Comparison of ENCODE assay signal across 8 mouse cellular contexts in genomic region chr14:21982592-21983310, GRCm38 (mm10). TPM values are rescaled to one million over a fixed set of nuclear protein-coding genes. Genes with fewer than 3 reads are reported as not detected.
DNase-seq lines count a peak whose midpoint lies in the region; ATAC-seq and TF ChIP-seq lines count a peak whose summit lies in the region.

No protein-coding gene starts in this region.

- intact Hi-C loops in heart, postnatal 10 days (cut with DNase I), result loop anchor here (10.0 kb wide), 1 partner anchor 832 kb away; no protein-coding TSS in a partner anchor

- DNase-seq in liver, adult 2 months (ENCODE audit: extremely low read depth, low read depth, low spot score), result no peak
- DNase-seq in liver, result no peak
- DNase-seq in heart, postnatal 10 days, result peak; percentile 42 to 55
- peak; percentile 49 to 72 for DNase-seq in kidney, postnatal 36 days
- DNase-seq in frontal cortex, adult 2 months (ENCODE audit: extremely low spot score in 1 of 2, low spot score in 1 of 2), result no peak
- DNase-seq in spleen, postnatal 36 days (ENCODE audit: low spot score in 2 of 2), result no peak

- no peak for TF ChIP-seq CTCF in liver, adult 2 months (IDR thresholded peaks at IDR 0.05; ENCODE audit: low read depth, low read length)
- no peak for TF ChIP-seq CTCF in embryonic fibroblast, embryonic 13.5 days (IDR thresholded peaks at IDR 0.05; ENCODE audit: borderline replicate concordance, insufficient read depth, low read length)

- H3K4me2 ChIP-seq in midbrain, embryonic 16.5 days (ENCODE audit: low read length), result peak overlapping the region; percentile 51

- no peak for TF ChIP-seq POLR2A in liver, adult 2 months (IDR thresholded peaks at IDR 0.05; ENCODE audit: extremely low read depth, insufficient read depth, low read length)
- peak; percentile 40; the same call in 1 of the 2 replicates for TF ChIP-seq POLR2A in embryonic fibroblast, embryonic 13.5 days (IDR thresholded peaks at IDR 0.05; ENCODE audit: low read depth, low read length)

- no peaks in the 10 kb centered on the region for H3K36me3 ChIP-seq in liver, adult 2 months (ENCODE audit: control insufficient read depth, insufficient read depth, low read length)
- no peaks in the 10 kb centered on the region for H3K36me3 ChIP-seq in midbrain, embryonic 16.5 days (ENCODE audit: control insufficient read depth, insufficient read depth, low read length)

- no peak overlapping the region for H3K27ac ChIP-seq in liver, adult 2 months (replicated peaks; ENCODE audit: insufficient read depth, low read depth, low read length)
- H3K27ac ChIP-seq in embryonic fibroblast, embryonic 13.5 days (ENCODE audit: insufficient read depth, low read length), result peak overlapping the region; percentile 74
- H3K27ac ChIP-seq in midbrain, embryonic 16.5 days (ENCODE audit: low read length), result peak overlapping the region; percentile 52

- H3K9ac ChIP-seq in liver, adult 2 months (ENCODE audit: low read depth, low read length), result peak overlapping the region; percentile 23
- H3K9ac ChIP-seq in midbrain, embryonic 16.5 days (ENCODE audit: low read depth, low read length), result peak overlapping the region; percentile 56

- no peaks in the 10 kb centered on the region for H3K4me1 ChIP-seq in liver, adult 2 months (ENCODE audit: control insufficient read depth, insufficient read depth, low read length)
- H3K4me1 ChIP-seq in embryonic fibroblast, embryonic 13.5 days (ENCODE audit: control insufficient read depth, insufficient read depth, low read length), result peaks cover 2% of the 10 kb centered on the region; the same call in 1 of the 2 replicates
- H3K4me1 ChIP-seq in midbrain, embryonic 16.5 days (ENCODE audit: control insufficient read depth, insufficient read depth, low read length), result peaks cover 34% of the 10 kb centered on the region

- ATAC-seq in midbrain, embryonic 16.5 days, result no peak

- H3K79me2 ChIP-seq in liver, adult 2 months (ENCODE audit: control insufficient read depth, insufficient read depth, low read length), result no peaks in the 10 kb centered on the region

- peak overlapping the region; percentile 32; the same call in 1 of the 2 replicates for H3K4me3 ChIP-seq in liver, adult 2 months (ENCODE audit: insufficient read depth, low read depth, low read length)
- H3K4me3 ChIP-seq in embryonic fibroblast, embryonic 13.5 days (ENCODE audit: insufficient read depth, low read length), result peak overlapping the region; percentile 62
- peak overlapping the region; percentile 30 for H3K4me3 ChIP-seq in midbrain, embryonic 16.5 days (ENCODE audit: low read depth, low read length)

- peaks cover 25% of the 10 kb centered on the region for H3K27me3 ChIP-seq in liver, adult 2 months (ENCODE audit: control insufficient read depth, insufficient read depth, low read length)
- H3K27me3 ChIP-seq in midbrain, embryonic 16.5 days (ENCODE audit: control insufficient read depth, insufficient read depth, low read depth, low read length), result peaks cover 12% of the 10 kb centered on the region; the same call in 1 of the 2 replicates

- no peaks in the 10 kb centered on the region for H3K9me3 ChIP-seq in midbrain, embryonic 16.5 days (replicated peaks; ENCODE audit: control insufficient read depth, low read length, poor library complexity, severe bottlenecking)

- 13% methylated on average over 38 of the region's 38 CpGs for WGBS in liver, adult 2 months
- WGBS in midbrain, embryonic 16.5 days, result 3% methylated on average over 38 of the region's 38 CpGs

RNA-seq across cellular contexts. Expression of gene Zfp503, which starts 6.7 kb away (rescaled TPM):
- total RNA-seq in liver, adult 2 months (2014; rRNA removed), result 0.37 and 0.60 TPM in 2 replicates
- 1.6 and 1.7 TPM in 2 replicates for polyA plus RNA-seq in liver, adult 2 months (2012; rRNA removed)
- polyA plus RNA-seq in embryonic fibroblast, embryonic 13.5 days (2011; ENCODE audit: insufficient read length, low read depth, missing spikeins), result 29.8 and 34.4 TPM in 2 replicates
- 1 to 10 TPM; 2.4 to 3.3 TPM for total RNA-seq in heart, postnatal 10 days (2021)
- 4.0 and 4.4 TPM in 2 replicates for polyA plus RNA-seq in midbrain, embryonic 16.5 days (2015; fragmentation: Nextera tagmentation; extraction: Ambion mirVana)
- polyA plus RNA-seq in frontal cortex, adult 2 months (2012; rRNA removed), result 1.2 and 1.4 TPM in 2 replicates

RNA-seq across cellular contexts. Expression of gene Lrmda, which starts 36.8 kb away (rescaled TPM):
- total RNA-seq in liver, adult 2 months (2014; rRNA removed), result 0.18 and 0.20 TPM in 2 replicates
- polyA plus RNA-seq in liver, adult 2 months (2012; rRNA removed), result 0.09 and 0.50 TPM in 2 replicates
- polyA plus RNA-seq in embryonic fibroblast, embryonic 13.5 days (2011; ENCODE audit: insufficient read length, low read depth, missing spikeins), result 0.63 TPM in 1 of 2 replicates, not detected in the other
- 1 to 10 TPM; 1.1 to 2.1 TPM for total RNA-seq in heart, postnatal 10 days (2021)
- 0.34 TPM in 1 of 2 replicates, not detected in the other for polyA plus RNA-seq in midbrain, embryonic 16.5 days (2015; fragmentation: Nextera tagmentation; extraction: Ambion mirVana)
- polyA plus RNA-seq in frontal cortex, adult 2 months (2012; rRNA removed), result 0.14 and 0.53 TPM in 2 replicates

Comparison
In these comparisons a context has a peak if more than half of its experiments do, and no peak if none do; other contexts are left out.
1. DNase-seq: peak in heart, postnatal 10 days (2 of 2) and kidney, postnatal 36 days (2 of 2); none in liver, adult 2 months (single experiment), liver (single experiment), frontal cortex, adult 2 months (0 of 2) and spleen, postnatal 36 days (0 of 2).
2. Peak in every context shown above with its lines, with median percentiles within 50 percentile points of each other: H3K4me3 ChIP-seq.